Mouse (Mus musculus): ENCODE measurements around the gene Atxn1l.
"Not testable (repeated sequence)": the region's sequence is repeated elsewhere in the genome, so short reads cannot be mapped to it uniquely, and the experiment has no call there.

Atxn1l gene

GRCm38 (mm10) chr8:109766081-109766480 is 28.5 kb upstream of the Atxn1l start:
- Histone ChIP-seq H3K9me3 (ENCODE audit: low read length) (peaks cover 28% of the 10 kb centered on the region), H3K27me3 (ENCODE audit: insufficient read depth, low read length) (no peaks in the 10 kb centered on the region; the same call in 1 of the 2 replicates), H3K36me3 (ENCODE audit: insufficient read depth, low read length) (no peaks in the 10 kb centered on the region), H3K4me1 (replicated peaks; ENCODE audit: low read depth, low read length) (no peaks in the 10 kb centered on the region), H3K4me3 (replicated peaks; ENCODE audit: low read length) (no peak overlapping the region)
- TF ChIP-seq NANOG (IDR thresholded peaks at IDR 0.05; ENCODE audit: borderline replicate concordance, low read length): no peak
- no peak for TF ChIP-seq POU5F1 (IDR thresholded peaks at IDR 0.05; ENCODE audit: borderline replicate concordance, low read length)
- TF ChIP-seq CTCF (conservative IDR thresholded peaks at IDR 0.05; ENCODE audit: low read length): no peak

GRCm38 (mm10) chr8:109764031-109764430 is 26.5 kb upstream of the Atxn1l start:
- no peaks in the 10 kb centered on the region for H3K36me3 ChIP-seq (ENCODE audit: insufficient read depth, low read length)
- TF ChIP-seq POU5F1 (IDR thresholded peaks at IDR 0.05; ENCODE audit: borderline replicate concordance, low read length): no peak
- no peak for TF ChIP-seq NANOG (IDR thresholded peaks at IDR 0.05; ENCODE audit: borderline replicate concordance, low read length)
- no peak for TF ChIP-seq CTCF (conservative IDR thresholded peaks at IDR 0.05; ENCODE audit: low read length)
- no peaks in the 10 kb centered on the region for H3K4me1 ChIP-seq (replicated peaks; ENCODE audit: low read depth, low read length)
- peaks cover 28% of the 10 kb centered on the region for H3K9me3 ChIP-seq (ENCODE audit: low read length)
- no peak overlapping the region for H3K4me3 ChIP-seq (replicated peaks; ENCODE audit: low read length)
- H3K27me3 ChIP-seq (ENCODE audit: insufficient read depth, low read length): no peaks in the 10 kb centered on the region

- H3K36me3 ChIP-seq (ENCODE audit: insufficient read depth, low read length): no peaks in the 10 kb centered on the region
- H3K4me1 ChIP-seq (replicated peaks; ENCODE audit: low read depth, low read length): no peaks in the 10 kb centered on the region; the same call in 1 of the 2 replicates
- no peaks in the 10 kb centered on the region for H3K27me3 ChIP-seq (ENCODE audit: insufficient read depth, low read length)
- no peak overlapping the region for H3K4me3 ChIP-seq (replicated peaks; ENCODE audit: low read length)
- H3K9me3 ChIP-seq (ENCODE audit: low read length): peaks cover 28% of the 10 kb centered on the region
- TF ChIP-seq POU5F1 (IDR thresholded peaks at IDR 0.05; ENCODE audit: borderline replicate concordance, low read length): no peak
- no peak for TF ChIP-seq NANOG (IDR thresholded peaks at IDR 0.05; ENCODE audit: borderline replicate concordance, low read length)
- no peak for TF ChIP-seq CTCF (conservative IDR thresholded peaks at IDR 0.05; ENCODE audit: low read length)
Measured at GRCm38 (mm10) chr8:109760221-109760620, 22.7 kb upstream of the Atxn1l start.

DNA sequence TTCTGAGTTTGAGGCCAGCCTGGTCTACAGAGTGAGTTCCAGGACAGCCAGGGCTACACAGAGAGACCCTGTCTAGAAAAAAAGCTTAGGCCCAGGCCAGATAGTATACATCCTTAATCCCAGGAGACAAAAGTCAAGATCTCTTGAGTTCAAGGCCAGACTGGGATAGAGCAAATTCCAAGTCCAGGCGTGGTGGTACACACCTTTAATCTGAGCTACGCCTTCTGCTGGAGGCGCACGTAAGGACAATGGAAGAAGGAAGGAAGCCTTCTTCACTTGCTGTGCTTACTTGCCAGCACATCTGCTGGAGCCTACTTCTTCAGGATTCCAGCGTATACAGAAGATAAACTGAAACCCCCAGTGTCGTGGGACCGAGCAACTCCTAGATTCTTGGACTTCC is 21.9 kb upstream of the Atxn1l start:
- Histone ChIP-seq H3K36me3 (ENCODE audit: insufficient read depth, low read length) (no peaks in the 10 kb centered on the region), H3K4me1 (replicated peaks; ENCODE audit: low read depth, low read length) (no peaks in the 10 kb centered on the region; the same call in 1 of the 2 replicates), H3K4me3 (replicated peaks; ENCODE audit: low read length) (no peak overlapping the region), H3K27me3 (ENCODE audit: insufficient read depth, low read length) (no peaks in the 10 kb centered on the region), H3K9me3 (ENCODE audit: low read length) (peaks cover 33% of the 10 kb centered on the region)
- TF ChIP-seq POU5F1 (IDR thresholded peaks at IDR 0.05; ENCODE audit: borderline replicate concordance, low read length) (no peak), NANOG (IDR thresholded peaks at IDR 0.05; ENCODE audit: borderline replicate concordance, low read length) (no peak)

GRCm38 (mm10) chr8:109756849-109757248 is 19.3 kb upstream of the Atxn1l start:
- H3K36me3 ChIP-seq (ENCODE audit: insufficient read depth, low read length): no peaks in the 10 kb centered on the region
- H3K27me3 ChIP-seq (ENCODE audit: insufficient read depth, low read length): no peaks in the 10 kb centered on the region
- TF ChIP-seq NANOG (IDR thresholded peaks at IDR 0.05; ENCODE audit: borderline replicate concordance, low read length) (no peak), POU5F1 (IDR thresholded peaks at IDR 0.05; ENCODE audit: borderline replicate concordance, low read length) (no peak), CTCF (conservative IDR thresholded peaks at IDR 0.05; ENCODE audit: low read length) (no peak)
- H3K9me3 ChIP-seq (ENCODE audit: low read length): peaks cover 12% of the 10 kb centered on the region; the same call in 1 of the 2 replicates
- H3K4me3 ChIP-seq (replicated peaks; ENCODE audit: low read length): no peak overlapping the region
- peaks cover 3% of the 10 kb centered on the region; the same call in 1 of the 2 replicates for H3K4me1 ChIP-seq (replicated peaks; ENCODE audit: low read depth, low read length)

- H3K9me3 ChIP-seq (ENCODE audit: low read length); H3K4me3 ChIP-seq (replicated peaks; ENCODE audit: low read length); H3K27me3 ChIP-seq (ENCODE audit: insufficient read depth, low read length); H3K36me3 ChIP-seq (ENCODE audit: insufficient read depth, low read length); H3K4me1 ChIP-seq (replicated peaks; ENCODE audit: low read depth, low read length): not testable (repeated sequence)
Measured at GRCm38 (mm10) chr8:109755554-109755953, 18.0 kb upstream of the Atxn1l start.

GRCm38 (mm10) chr8:109754696-109755095 is 17.2 kb upstream of the Atxn1l start:
- no peak overlapping the region for H3K4me3 ChIP-seq (replicated peaks; ENCODE audit: low read length)
- H3K4me1 ChIP-seq (replicated peaks; ENCODE audit: low read depth, low read length): peaks cover 3% of the 10 kb centered on the region; the same call in 1 of the 2 replicates
- peaks cover 6% of the 10 kb centered on the region; the same call in 1 of the 2 replicates for H3K9me3 ChIP-seq (ENCODE audit: low read length)
- TF ChIP-seq NANOG (IDR thresholded peaks at IDR 0.05; ENCODE audit: borderline replicate concordance, low read length) (no peak), POU5F1 (IDR thresholded peaks at IDR 0.05; ENCODE audit: borderline replicate concordance, low read length) (no peak), CTCF (conservative IDR thresholded peaks at IDR 0.05; ENCODE audit: low read length) (no peak)
- H3K27me3 ChIP-seq (ENCODE audit: insufficient read depth, low read length): no peaks in the 10 kb centered on the region
- H3K36me3 ChIP-seq (ENCODE audit: insufficient read depth, low read length): no peaks in the 10 kb centered on the region

- TF ChIP-seq NANOG (IDR thresholded peaks at IDR 0.05; ENCODE audit: borderline replicate concordance, low read length): no peak
- no peak for TF ChIP-seq CTCF (conservative IDR thresholded peaks at IDR 0.05; ENCODE audit: low read length)
- no peak for TF ChIP-seq POU5F1 (IDR thresholded peaks at IDR 0.05; ENCODE audit: borderline replicate concordance, low read length)
- Histone ChIP-seq H3K9me3 (ENCODE audit: low read length) (peaks cover 13% of the 10 kb centered on the region; the same call in 1 of the 2 replicates), H3K27me3 (ENCODE audit: insufficient read depth, low read length) (no peaks in the 10 kb centered on the region), H3K4me3 (replicated peaks; ENCODE audit: low read length) (no peak overlapping the region), H3K4me1 (replicated peaks; ENCODE audit: low read depth, low read length) (peaks cover 3% of the 10 kb centered on the region; the same call in 1 of the 2 replicates), H3K36me3 (ENCODE audit: insufficient read depth, low read length) (no peaks in the 10 kb centered on the region)
Measured at GRCm38 (mm10) chr8:109751731-109752485, 14.4 kb upstream of the Atxn1l start.

DNA sequence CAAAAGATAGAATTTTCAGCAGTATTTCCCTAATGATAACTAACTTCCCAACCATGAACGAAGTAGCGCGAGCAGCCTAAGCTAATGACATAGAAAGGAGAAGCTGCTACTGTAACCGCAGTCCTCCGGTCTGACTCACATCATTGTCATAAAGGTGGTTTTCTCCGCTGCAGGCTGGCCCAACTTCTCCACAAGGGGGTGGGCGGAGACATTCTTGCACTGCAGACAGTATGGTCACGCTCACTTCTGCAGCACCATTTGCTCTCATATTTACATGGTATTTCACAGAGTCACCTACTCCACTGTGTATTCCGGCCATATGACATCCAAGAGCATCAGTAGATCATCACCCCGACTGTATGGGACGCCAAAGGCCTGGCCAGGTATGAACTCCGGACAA is 13.2 kb upstream of the Atxn1l start:
- Histone ChIP-seq H3K36me3 (ENCODE audit: insufficient read depth, low read length) (no peaks in the 10 kb centered on the region), H3K9me3 (ENCODE audit: low read length) (peaks cover 22% of the 10 kb centered on the region), H3K27me3 (ENCODE audit: insufficient read depth, low read length) (no peaks in the 10 kb centered on the region), H3K4me3 (replicated peaks; ENCODE audit: low read length) (no peak overlapping the region), H3K4me1 (replicated peaks; ENCODE audit: low read depth, low read length) (peaks cover 3% of the 10 kb centered on the region; the same call in 1 of the 2 replicates)
- TF ChIP-seq CTCF (conservative IDR thresholded peaks at IDR 0.05; ENCODE audit: low read length) (no peak), POU5F1 (IDR thresholded peaks at IDR 0.05; ENCODE audit: borderline replicate concordance, low read length) (no peak), NANOG (IDR thresholded peaks at IDR 0.05; ENCODE audit: borderline replicate concordance, low read length) (no peak)
